Mouse (Mus musculus) brain, embryonic 14.5 days (tissue): Measurements from ENCODE around the gene Gm10722. TPM values are rescaled to one million over a fixed set of nuclear protein-coding genes. Genes with fewer than 3 reads are reported as not detected.
"Not testable (repeated sequence)": the region's sequence is repeated elsewhere in the genome, so short reads cannot be mapped to it uniquely, and the experiment has no call there.

ENCODE experiments used
- DNase-seq: peaks from one replicate; pipeline ENCODE4 v3.0.0-alpha.2; 2011; ENCODE audit warnings: low read depth
- polyA plus RNA-seq: library from polyadenylated mRNA; depleted of rRNA; stranded (reverse); fragments of >200 nt; gene quantifications from 2 replicates; pipeline ENCODE4 v1.2.3, GENCODE M21; 2012; rRNA removed

Gene Gm10722
- polyA plus RNA-seq, 1 experiment: not detected

- not testable (repeated sequence) for DNase-seq
Measured at GRCm38 (mm10) chr9:3024912-3025467, 24.3 kb downstream of the Gm10722 start, which contains the start of gene Gm10717. Gm10717 (plus strand) TSS chr9:3025417.

DNA sequence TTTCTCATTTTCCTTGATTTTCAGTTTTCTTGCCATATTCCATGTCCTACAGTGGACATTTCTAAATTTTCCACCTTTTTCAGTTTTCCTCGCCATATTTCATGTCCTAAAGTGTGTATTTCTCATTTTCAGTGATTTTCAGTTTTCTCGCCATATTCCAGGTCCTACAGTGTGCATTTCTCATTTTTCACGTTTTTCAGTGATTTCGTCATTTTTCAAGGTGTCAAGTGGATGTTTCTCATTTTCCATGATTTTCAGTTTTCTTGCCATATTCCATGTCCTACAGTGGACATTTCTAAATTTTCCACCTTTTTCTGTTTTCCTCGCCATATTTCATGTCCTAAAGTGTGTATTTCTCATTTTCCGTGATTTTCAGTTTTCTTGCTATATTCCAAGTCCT, 24.9 kb downstream of the Gm10722 start:
- not testable (repeated sequence) for DNase-seq

DNA sequence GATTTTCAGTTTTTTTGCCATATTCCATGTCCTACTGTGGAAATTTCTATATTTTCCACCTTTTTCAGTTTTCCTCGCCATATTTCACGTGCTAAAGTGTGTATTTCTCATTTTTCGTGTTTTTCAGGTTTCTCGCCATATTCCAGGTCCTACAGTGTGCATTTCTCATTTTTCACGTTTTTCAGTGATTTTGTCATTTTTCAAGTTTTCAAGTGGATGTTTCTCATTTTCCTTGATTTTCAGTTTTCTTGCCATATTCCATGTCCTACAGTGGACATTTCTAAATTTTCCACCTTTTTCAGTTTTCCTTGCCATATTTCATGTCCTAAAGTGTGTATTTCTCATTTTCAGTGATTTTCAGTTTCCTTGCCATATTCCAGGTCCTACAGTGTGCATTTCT, 25.4 kb downstream of the Gm10722 start:
- not testable (repeated sequence) for DNase-seq

DNA sequence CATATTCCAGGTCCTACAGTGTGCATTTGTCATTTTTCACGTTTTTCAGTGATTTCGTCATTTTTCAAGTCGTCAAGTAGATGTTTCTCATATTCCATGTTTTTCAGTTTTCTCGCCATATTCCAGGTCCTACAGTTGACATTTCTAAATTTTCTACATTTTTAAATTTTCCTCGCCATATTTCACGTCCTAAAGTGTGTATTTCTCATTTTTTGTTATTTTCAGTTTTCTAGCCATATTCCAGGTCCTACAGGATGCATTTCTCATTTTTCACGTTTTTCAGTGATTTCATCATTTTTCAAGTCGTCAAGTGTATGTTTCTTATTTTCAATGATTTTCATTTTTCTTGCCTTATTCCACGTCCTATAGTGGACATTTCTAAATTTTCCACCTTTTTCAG, 26.0 kb downstream of the Gm10722 start:
- DNase-seq: not testable (repeated sequence)

DNA sequence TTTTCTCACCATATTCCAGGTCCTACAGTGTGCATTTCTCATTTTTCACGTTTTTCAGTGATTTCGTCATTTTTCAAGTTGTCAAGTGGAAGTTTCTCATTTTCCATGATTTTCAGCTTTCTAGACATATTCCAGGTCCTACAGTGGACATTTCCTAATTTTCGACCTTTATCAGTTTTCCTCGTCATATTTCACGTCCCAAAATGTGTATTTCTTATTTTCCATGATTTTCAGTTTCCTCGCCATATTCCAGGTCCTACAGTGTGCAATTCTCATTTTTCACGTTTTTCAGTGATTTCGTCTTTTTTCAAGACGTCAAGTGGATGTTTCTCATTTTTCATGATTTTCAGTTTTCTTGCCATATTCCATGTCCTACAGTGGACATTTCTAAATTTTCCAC, 26.5 kb downstream of the Gm10722 start:
- peak; percentile 56 for DNase-seq

DNA sequence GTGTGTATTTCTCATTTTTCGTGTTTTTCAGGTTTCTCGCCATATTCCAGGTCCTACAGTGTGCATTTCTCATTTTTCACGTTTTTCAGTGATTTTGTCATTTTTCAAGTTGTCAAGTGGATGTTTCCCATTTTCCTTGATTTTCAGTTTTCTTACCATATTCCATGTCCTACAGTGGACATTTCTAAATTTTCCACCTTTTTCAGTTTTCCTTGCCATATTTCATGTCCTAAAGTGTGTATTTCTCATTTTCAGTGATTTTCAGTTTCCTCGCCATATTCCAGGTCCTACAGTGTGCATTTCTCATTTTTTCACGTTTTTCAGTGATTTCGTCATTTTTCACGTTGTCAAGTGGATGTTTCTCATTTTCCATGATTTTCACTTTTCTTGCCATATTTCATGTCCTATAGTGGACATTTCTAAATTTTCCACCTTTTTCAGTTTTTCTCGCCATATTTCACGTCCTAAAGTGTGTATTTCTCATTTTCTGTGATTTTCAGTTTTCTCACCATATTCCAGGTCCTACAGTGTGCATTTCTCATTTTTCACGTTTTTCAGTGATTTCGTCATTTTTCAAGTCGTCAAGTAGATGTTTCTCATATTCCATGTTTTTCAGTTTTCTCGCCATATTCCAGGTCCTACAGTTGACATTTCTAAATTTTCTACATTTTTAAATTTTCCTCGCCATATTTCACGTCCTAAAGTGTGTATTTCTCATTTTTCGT, 28.7 kb downstream of the Gm10722 start:
- not testable (repeated sequence) for DNase-seq

- peak; percentile 91 for DNase-seq
Measured at GRCm38 (mm10) chr9:3030677-3031318, 30.1 kb downstream of the Gm10722 start.

GRCm38 (mm10) chr9:3034299-3034698, 33.6 kb downstream of the Gm10722 start, which contains the start of gene Gm17535:
Gm17535 (plus strand) TSS chr9:3034599.
- DNase-seq: not testable (repeated sequence)

GRCm38 (mm10) chr9:3036577-3036976, 35.9 kb downstream of the Gm10722 start, which contains the start of gene Gm10715:
Gm10715 (plus strand) TSS chr9:3036877.
- not testable (repeated sequence) for DNase-seq

DNA sequence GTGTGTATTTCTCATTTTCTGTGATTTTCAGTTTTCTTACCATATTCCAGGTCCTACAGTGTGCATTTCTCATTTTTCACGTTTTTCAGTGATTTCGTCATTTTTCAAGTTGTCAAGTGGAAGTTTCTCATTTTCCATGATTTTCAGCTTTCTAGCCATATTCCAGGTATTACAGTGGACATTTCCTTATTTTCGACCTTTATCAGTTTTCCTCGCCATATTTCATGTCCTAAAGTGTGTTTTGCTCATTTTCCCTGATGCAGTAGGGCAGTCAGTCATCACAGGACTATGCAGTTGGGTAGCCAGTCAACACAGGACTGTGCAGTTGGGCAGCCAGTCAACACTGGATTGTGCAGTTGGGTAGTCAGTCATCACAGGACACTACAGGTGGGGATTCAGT, 37.4 kb downstream of the Gm10722 start:
- peak; percentile 15 for DNase-seq

Other genes starting within 250 kb of the Gm10722 start
- gene Gm11168, start 2.4 kb downstream of the Gm10722 start, polyA plus RNA-seq: 0.24 and 1.1 TPM in 2 replicates
- gene Gm10721, start 12.2 kb downstream of the Gm10722 start, polyA plus RNA-seq: 0.14 and 0.57 TPM in 2 replicates
- gene Gm10720, start 14.7 kb downstream of the Gm10722 start, polyA plus RNA-seq: not detected in 2 replicates
- gene Gm10719, start 16.5 kb downstream of the Gm10722 start, polyA plus RNA-seq: 0.72 and 3.2 TPM in 2 replicates
- gene Gm10718, start 22.6 kb downstream of the Gm10722 start, polyA plus RNA-seq: 1.1 and 7.3 TPM in 2 replicates
- not detected in 2 replicates for gene Gm10717, start 24.5 kb downstream of the Gm10722 start, polyA plus RNA-seq
- not detected in 2 replicates for gene Gm17535, start 33.7 kb downstream of the Gm10722 start, polyA plus RNA-seq
- not detected in 2 replicates for gene Gm10715, start 36.0 kb downstream of the Gm10722 start, polyA plus RNA-seq